Mouse (Mus musculus): ENCODE measurements around the gene Ypel3.

DNA sequence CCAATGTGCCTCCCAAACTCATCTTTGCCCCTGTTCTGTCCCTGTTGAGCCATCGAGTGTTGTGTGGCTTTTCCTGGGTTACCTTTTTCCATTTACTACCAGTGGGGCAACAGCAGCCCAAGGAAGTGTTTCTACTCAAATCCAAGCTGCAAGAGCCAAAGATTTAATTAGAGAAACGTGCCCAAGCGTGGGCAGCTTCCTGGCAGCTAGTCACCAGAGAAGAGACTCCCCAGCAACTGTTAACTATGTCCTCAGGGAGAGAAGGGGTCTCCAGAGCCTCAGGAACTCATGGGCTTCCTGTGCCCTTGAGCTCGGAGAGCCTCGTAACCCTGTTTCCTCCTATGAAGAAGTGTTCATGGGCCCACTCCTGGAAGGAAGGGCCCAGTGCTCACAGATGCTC lies 35.8 kb upstream of the Ypel3 start:
- no peak for TF ChIP-seq EP300 (IDR thresholded peaks at IDR 0.05; ENCODE audit: low read length)
- TF ChIP-seq CTCF (conservative IDR thresholded peaks at IDR 0.05 in 1 of 2, IDR thresholded peaks at IDR 0.05 in 1 of 2; ENCODE audit: low read depth in 2 of 2, low read length in 2 of 2), result no peak
- TF ChIP-seq GABPA (IDR thresholded peaks at IDR 0.05; ENCODE audit: insufficient replicate concordance, low read depth, low read length), result no peak
- no peak for TF ChIP-seq MAZ (IDR thresholded peaks at IDR 0.05; ENCODE audit: low read depth, low read length)
- no peak for TF ChIP-seq BHLHE40 (IDR thresholded peaks at IDR 0.05; ENCODE audit: low read depth, low read length)
- TF ChIP-seq RAD21 (IDR thresholded peaks at IDR 0.05; ENCODE audit: low read depth, low read length), result no peak

All from CH12.LX (cell line).